Comparison of ENCODE assay signal across 23 mouse cellular contexts in genomic region chr11:59542442-59542841, GRCm38 (mm10). TPM values are rescaled to one million over a fixed set of nuclear protein-coding genes. Genes with fewer than 3 reads are reported as not detected.
DNase-seq lines count a peak whose midpoint lies in the region.
"Had no signal": no experiment of that assay in that cellular context is flagged by ENCODE, and none has a peak within 500 bp of the region (broad histone marks: within the 10 kb centered on the region; RNA-seq: fewer than 3 reads in every experiment).

No protein-coding gene starts in this region.

- DNase-seq in layer of hippocampus, adult 9-11 months, result peak; percentile 60
- no peak for DNase-seq in layer of hippocampus, postnatal 25 days (ENCODE audit: extremely low spot score in 1 of 2, low spot score in 1 of 2)
- peak; percentile 53 for DNase-seq in lung, postnatal 36 days
- no peak for DNase-seq in lung, postnatal 10 days
- DNase-seq in lung, postnatal 4 days, result peak; percentile 20 to 33
- DNase-seq in skeletal muscle tissue, adult 2 months (ENCODE audit: low read depth, low spot score), result peak; percentile 21
- DNase-seq in frontal cortex, postnatal 14 days (ENCODE audit: low spot score in 2 of 2), result no peak
- DNase-seq in cerebellum, postnatal 14 days, result no peak
- DNase-seq: adrenal gland, adult 2 months; cerebellum, adult 11 months; cerebellum, postnatal 10 days; embryo, embryonic 11 days; forebrain, postnatal 0 days; kidney, adult 8-10 months; kidney, postnatal 4 days; lung, embryonic 14.5 days; right cerebral cortex, adult 18-20 months; thymus, postnatal 25 days had no signal

RNA-seq across cellular contexts. Expression of gene Nlrp3, which starts 1.1 kb away (rescaled TPM):
- total RNA-seq in layer of hippocampus, postnatal 25 days (2021), result under 1 TPM; 0.64 to 0.92 TPM

RNA-seq across cellular contexts. Expression of gene Zkscan17, which starts 15.9 kb away (rescaled TPM):
- 1 to 10 TPM; 7.9 to 9.1 TPM for total RNA-seq in layer of hippocampus, postnatal 25 days (2021)

RNA-seq across cellular contexts. Expression of gene Olfr222, which starts 33.6 kb away (rescaled TPM):
- not detected for total RNA-seq in layer of hippocampus, postnatal 25 days (2021)
- total RNA-seq: adrenal gland, adult 2 months; forebrain, postnatal 0 days; gastrocnemius, adult 8-10 months; heart, adult 2 months; layer of hippocampus, postnatal 10 days; left cerebral cortex, postnatal 10 days; midbrain, postnatal 0 days had no signal

RNA-seq across cellular contexts. Expression of gene Olfr223, which starts 50.6 kb away (rescaled TPM):
- total RNA-seq in layer of hippocampus, postnatal 25 days (2021), result not detected
- total RNA-seq: adrenal gland, adult 2 months; forebrain, postnatal 0 days; gastrocnemius, adult 8-10 months; heart, adult 2 months; layer of hippocampus, postnatal 10 days; left cerebral cortex, postnatal 10 days; midbrain, postnatal 0 days had no signal

Comparison
In these comparisons a context has a peak if more than half of its experiments do, and no peak if none do; other contexts are left out.
1. DNase-seq: peak in layer of hippocampus, adult 9-11 months (single experiment), lung, postnatal 36 days (single experiment), lung, postnatal 4 days (2 of 2) and skeletal muscle tissue, adult 2 months (single experiment); none in layer of hippocampus, postnatal 25 days (0 of 2), lung, postnatal 10 days (single experiment), frontal cortex, postnatal 14 days (0 of 2) and cerebellum, postnatal 14 days (0 of 2).